Mouse (Mus musculus): Measurements from ENCODE around the gene Immp1l. TPM values are rescaled to one million over a fixed set of nuclear protein-coding genes. Genes with fewer than 3 reads are reported as not detected.

The Immp1l gene
- polyA plus RNA-seq, 1 experiment from 2014 or later: 104 TPM

DNA sequence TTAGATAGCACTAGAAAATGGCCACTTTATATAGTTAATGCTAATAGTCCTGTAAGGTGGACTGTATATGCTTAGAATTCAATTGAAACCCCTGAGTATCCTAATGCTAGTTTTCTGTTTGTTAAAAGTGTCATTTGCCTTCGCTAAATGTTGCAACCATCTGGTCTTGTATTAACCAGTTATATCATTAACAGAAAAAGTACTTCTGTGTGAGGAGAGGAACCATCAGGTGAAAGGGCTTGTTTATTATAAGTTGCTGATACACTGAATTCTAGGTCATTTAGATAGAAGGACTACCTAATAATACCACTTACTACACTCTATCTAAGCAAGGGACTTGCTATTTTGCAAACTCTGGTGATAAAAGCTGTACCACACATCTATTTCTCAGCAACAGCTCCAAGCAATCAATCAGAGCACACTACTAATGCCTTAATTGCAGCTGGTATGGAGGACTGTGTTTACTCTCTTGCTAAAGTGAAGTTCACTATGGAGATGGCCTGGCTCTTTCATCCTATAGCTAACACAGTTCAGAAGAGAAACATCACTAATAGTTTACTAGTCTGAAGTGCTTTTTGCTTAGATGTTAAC, 47.0 kb downstream of the Immp1l start:
- H3K9ac ChIP-seq: no peak overlapping the region
- 92% methylated on average over 1 of the region's 1 CpGs for WGBS
- no peaks in the 10 kb centered on the region for H3K36me3 ChIP-seq
- ATAC-seq (ENCODE audit: low FRiP score, low read depth): no peak
- no peak overlapping the region for H3K4me2 ChIP-seq
- no peaks in the 10 kb centered on the region for H3K9me3 ChIP-seq
- H3K27me3 ChIP-seq: no peaks in the 10 kb centered on the region
- H3K27ac ChIP-seq (replicated peaks): no peak overlapping the region
- no peak overlapping the region for H3K4me3 ChIP-seq
- no peaks in the 10 kb centered on the region for H3K4me1 ChIP-seq (replicated peaks)

DNA sequence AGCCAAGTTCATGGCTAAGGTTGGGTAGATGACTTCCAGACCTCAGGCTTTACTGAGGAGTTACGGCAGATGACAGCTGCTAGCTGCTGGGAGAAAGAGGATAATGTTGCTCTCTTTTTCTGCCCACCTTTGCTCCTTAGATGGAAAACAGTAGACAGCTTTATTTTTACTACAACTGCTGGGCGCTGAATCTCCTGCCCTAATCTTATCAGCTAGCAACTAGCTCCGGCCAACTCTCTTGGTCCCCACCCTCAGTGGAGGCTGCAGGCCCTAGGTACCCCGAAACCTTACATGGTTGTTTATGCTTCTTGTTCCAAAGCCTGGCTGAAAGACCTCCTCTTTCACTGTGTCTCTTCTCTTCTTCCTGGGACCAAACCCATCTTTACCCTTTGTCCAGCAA, 49.4 kb downstream of the Immp1l start:
- ATAC-seq (ENCODE audit: low FRiP score, low read depth): no peak
- 95% methylated on average over 4 of the region's 4 CpGs for WGBS

DNA sequence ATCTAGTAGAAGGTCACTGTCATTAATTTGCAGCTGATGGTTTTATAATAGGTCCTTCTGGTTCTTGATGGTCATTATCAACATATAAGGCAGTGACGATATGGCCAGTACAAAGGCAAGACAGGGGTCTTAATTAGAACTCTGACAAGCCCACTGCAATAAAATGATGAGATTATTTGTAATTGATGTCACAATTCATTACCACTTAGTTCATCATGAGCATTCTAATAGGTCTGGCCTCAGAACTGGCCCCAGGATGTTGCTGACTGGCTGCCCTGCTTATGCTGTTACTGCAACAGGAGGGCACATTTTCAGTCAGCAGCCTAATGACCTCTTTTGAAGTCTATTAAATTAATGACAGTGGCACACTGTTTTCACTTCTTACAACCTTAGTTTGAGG, 59.0 kb downstream of the Immp1l start:
- H3K36me3 ChIP-seq: peaks cover 16% of the 10 kb centered on the region
- no peak for ATAC-seq (ENCODE audit: low FRiP score, low read depth)
- no peaks in the 10 kb centered on the region for H3K27me3 ChIP-seq

More for the DNA sequence above, 49.4 kb downstream of the Immp1l start:
- Histone ChIP-seq H3K27me3 (no peaks in the 10 kb centered on the region), H3K4me1 (replicated peaks) (no peaks in the 10 kb centered on the region), H3K9me3 (no peaks in the 10 kb centered on the region), H3K4me2 (no peak overlapping the region), H3K36me3 (no peaks in the 10 kb centered on the region), H3K4me3 (no peak overlapping the region), H3K9ac (no peak overlapping the region), H3K27ac (replicated peaks) (no peak overlapping the region)

DNA sequence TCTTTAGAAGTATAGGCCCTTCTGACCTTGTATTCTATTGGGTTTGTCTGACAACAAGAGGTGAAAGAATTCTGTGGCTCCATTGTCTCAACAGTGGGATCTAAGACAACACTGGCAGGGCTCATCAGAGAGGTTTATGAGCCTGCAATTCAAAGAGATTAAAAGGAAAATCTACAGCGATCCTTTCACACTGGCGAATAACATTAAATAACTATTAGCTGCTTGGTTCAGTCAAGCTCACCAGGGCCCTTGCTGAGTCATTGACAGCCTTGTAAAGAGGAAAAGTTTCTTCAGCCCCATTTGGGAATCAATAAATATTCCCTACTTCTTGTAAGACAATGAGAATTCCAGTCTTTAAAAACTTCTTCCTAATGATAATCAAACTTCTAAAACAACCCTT, 69.5 kb downstream of the Immp1l start:
- H3K4me3 ChIP-seq: no peak overlapping the region
- no peaks in the 10 kb centered on the region for H3K27me3 ChIP-seq
- H3K4me2 ChIP-seq: no peak overlapping the region
- no peak overlapping the region for H3K27ac ChIP-seq (replicated peaks)
- no peaks in the 10 kb centered on the region for H3K9me3 ChIP-seq
- ATAC-seq (ENCODE audit: low FRiP score, low read depth): no peak
- WGBS: 10% methylated on average over 2 of the region's 2 CpGs
- no peak overlapping the region for H3K9ac ChIP-seq
- H3K36me3 ChIP-seq: peaks cover 11% of the 10 kb centered on the region
- no peaks in the 10 kb centered on the region for H3K4me1 ChIP-seq (replicated peaks)

More for the DNA sequence above, 59.0 kb downstream of the Immp1l start:
- no peak overlapping the region for H3K4me3 ChIP-seq
- no peak overlapping the region for H3K9ac ChIP-seq
- H3K9me3 ChIP-seq: no peaks in the 10 kb centered on the region
- no peak overlapping the region for H3K27ac ChIP-seq (replicated peaks)
- H3K4me1 ChIP-seq (replicated peaks): no peaks in the 10 kb centered on the region
- H3K4me2 ChIP-seq: no peak overlapping the region
- 76% methylated on average over 1 of the region's 1 CpGs for WGBS

DNA sequence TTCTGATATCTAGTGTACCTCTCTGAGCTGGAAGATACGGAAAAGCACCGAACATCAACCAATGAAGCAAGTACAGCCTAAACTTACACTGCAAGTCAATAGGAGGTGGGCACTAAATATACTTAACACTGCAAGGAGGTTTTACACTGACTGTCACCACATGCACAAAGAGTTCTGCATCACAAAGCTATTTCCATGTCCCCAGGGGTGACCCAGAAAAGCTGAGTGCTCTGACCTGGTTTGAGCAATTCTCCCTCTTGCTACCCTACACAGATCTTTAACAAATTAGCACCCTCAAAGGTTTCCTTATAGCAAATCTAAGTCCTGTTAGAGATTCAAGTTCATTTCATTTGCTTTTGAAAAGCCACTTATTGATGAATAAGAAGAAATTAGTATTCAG, 73.6 kb downstream of the Immp1l start:
- Histone ChIP-seq H3K9ac (no peak overlapping the region), H3K9me3 (no peaks in the 10 kb centered on the region), H3K27ac (replicated peaks) (no peak overlapping the region), H3K27me3 (no peaks in the 10 kb centered on the region), H3K4me3 (no peak overlapping the region), H3K4me2 (no peak overlapping the region), H3K36me3 (no peaks in the 10 kb centered on the region), H3K4me1 (replicated peaks) (no peaks in the 10 kb centered on the region)
- WGBS: 96% methylated on average over 2 of the region's 2 CpGs
- ATAC-seq (ENCODE audit: low FRiP score, low read depth): no peak

DNA sequence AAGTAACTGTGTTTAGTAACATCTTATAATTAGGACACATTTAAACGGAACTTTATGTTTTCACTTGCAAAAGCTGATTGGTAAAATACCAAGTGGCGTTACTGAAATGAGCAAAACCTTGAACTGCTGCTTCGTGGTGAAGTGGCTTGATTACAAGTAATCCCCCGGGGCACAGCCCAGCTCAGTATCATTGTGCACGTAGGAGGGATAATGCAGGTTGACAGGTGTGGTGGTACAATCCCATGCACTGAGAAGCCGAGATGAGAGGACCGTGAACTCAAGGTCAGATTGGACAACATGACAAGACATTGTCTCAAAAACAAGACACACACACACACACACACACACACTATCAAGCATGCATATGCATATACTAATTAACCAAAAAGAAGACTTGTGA, 80.8 kb downstream of the Immp1l start:
- Histone ChIP-seq H3K27me3 (no peaks in the 10 kb centered on the region), H3K9me3 (no peaks in the 10 kb centered on the region), H3K27ac (replicated peaks) (no peak overlapping the region), H3K4me2 (no peak overlapping the region), H3K9ac (no peak overlapping the region), H3K36me3 (no peaks in the 10 kb centered on the region; the same call in 1 of the 2 replicates), H3K4me1 (replicated peaks) (0 out of 2 replicates have a peak, but pooled peaks cover 3% of the 10 kb centered on the region), H3K4me3 (no peak overlapping the region)
- 71% methylated on average over 7 of the region's 7 CpGs for WGBS
- ATAC-seq (ENCODE audit: low FRiP score, low read depth): no peak

DNA sequence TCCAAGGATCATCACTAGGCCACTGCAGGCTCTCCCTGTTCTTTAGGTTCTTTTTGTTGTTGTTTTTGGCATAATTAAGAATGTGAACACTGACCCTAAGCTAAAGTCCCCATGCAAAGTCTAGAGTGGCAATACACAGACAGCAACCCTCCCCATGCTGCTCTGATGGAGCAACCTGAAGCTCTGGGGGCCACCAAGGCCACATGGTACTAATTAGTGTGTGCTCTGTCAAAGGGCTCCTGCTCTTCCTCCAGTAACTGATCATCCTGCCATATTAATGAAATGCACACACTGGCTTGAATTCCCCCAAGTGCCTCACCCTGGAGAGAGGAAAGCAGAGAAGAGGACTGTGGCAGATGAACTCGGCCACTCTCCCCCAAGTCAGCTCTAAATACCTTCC, 82.7 kb downstream of the Immp1l start:
- no peak overlapping the region for H3K27ac ChIP-seq (replicated peaks)
- no peaks in the 10 kb centered on the region for H3K27me3 ChIP-seq
- H3K9me3 ChIP-seq: no peaks in the 10 kb centered on the region
- H3K4me3 ChIP-seq: no peak overlapping the region
- 0 out of 2 replicates have a peak, but pooled peaks cover 3% of the 10 kb centered on the region for H3K4me1 ChIP-seq (replicated peaks)
- no peak overlapping the region for H3K9ac ChIP-seq
- H3K36me3 ChIP-seq: no peaks in the 10 kb centered on the region; the same call in 1 of the 2 replicates
- 38% methylated on average over 1 of the region's 1 CpGs for WGBS
- H3K4me2 ChIP-seq: no peak overlapping the region
- no peak for ATAC-seq (ENCODE audit: low FRiP score, low read depth)

DNA sequence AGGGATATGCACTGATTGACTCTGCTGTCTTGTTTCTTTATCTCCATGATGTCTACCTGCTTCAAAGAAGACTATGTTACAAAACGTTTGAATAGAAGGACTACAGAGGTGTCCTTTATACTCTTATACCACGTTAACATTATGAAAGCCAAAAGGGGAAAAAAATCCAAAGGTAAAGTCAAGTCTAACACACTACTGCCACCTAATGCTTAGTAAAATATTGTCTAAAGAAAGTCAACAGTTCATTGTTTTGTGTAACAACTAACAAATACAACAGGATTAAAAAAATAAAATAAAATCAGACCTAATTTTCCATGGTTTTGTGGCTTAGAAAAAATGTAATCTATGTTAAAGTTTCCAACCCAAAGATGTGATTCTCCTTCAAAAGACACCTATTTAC, 83.6 kb downstream of the Immp1l start:
- H3K27ac ChIP-seq (replicated peaks): no peak overlapping the region
- H3K9me3 ChIP-seq: no peaks in the 10 kb centered on the region
- 27% methylated on average over 2 of the region's 2 CpGs for WGBS
- no peak overlapping the region for H3K9ac ChIP-seq
- 0 out of 2 replicates have a peak, but pooled peaks cover 3% of the 10 kb centered on the region for H3K4me1 ChIP-seq (replicated peaks)
- H3K4me3 ChIP-seq: no peak overlapping the region
- H3K27me3 ChIP-seq: no peaks in the 10 kb centered on the region
- no peak for ATAC-seq (ENCODE audit: low FRiP score, low read depth)
- no peak overlapping the region for H3K4me2 ChIP-seq
- H3K36me3 ChIP-seq: no peaks in the 10 kb centered on the region; the same call in 1 of the 2 replicates

DNA sequence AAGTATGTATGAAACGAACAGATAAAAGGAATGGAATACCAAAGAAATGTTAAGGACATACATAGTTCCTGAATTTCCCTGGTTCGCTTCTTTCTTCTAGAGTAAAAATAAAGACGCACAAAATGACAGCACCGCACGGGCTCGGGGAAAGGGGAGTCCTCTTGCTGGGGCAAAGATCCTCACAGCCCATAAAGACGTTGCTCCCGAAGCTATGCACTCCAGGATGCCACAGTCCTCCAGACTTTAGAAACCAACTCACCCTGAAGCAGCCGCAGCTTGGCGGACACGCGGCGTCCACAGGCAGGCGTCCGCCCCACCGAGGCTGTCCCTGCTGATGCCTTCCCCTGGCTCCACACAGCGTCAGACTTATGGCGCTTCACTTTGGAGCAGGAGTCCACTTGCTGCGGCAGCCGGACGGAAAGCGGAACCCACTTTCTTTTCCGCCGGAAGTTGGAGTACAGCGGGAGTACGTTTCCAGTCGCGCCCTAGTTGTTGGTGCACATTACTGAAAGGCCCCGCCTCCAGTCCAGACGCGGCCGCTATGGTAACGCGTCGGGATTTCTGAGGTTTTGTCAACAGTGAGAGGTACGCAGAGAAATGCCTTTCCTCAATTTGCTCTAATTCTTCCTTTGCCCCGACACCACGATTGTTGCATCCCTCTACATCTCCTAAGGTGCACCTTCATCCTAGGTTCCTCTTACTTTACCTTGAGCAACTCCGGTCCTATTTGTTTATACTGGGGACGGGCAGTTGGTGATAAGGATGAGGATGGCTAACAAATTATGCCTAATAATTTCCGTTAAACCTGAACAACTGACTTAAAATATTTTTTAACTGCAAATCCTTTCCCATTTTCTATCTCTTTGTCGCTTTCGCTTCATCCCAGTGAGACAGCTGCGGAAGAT, 98.6 kb downstream of the Immp1l start, which contains the start of gene Dnajc24:
Dnajc24 (minus strand) TSS at position 715 of the 905 bp plus-strand sequence.
- Histone ChIP-seq H3K9ac (peak within 1 kb of the TSS; percentile 91), H3K4me3 (peak within 1 kb of the TSS; percentile 95), H3K4me2 (peak within 1 kb of the TSS; percentile 72), H3K36me3 (no peaks in the 10 kb centered on the region), H3K4me1 (replicated peaks) (peaks cover 11% of the 10 kb centered on the region), H3K27me3 (no peaks in the 10 kb centered on the region; the same call in 1 of the 2 replicates), H3K27ac (replicated peaks) (peak within 1 kb of the TSS; percentile 87), H3K9me3 (no peaks in the 10 kb centered on the region)
- peak; percentile 98 for ATAC-seq (ENCODE audit: low FRiP score, low read depth)
- WGBS: 1% methylated on average over 44 of the region's 44 CpGs

DNA sequence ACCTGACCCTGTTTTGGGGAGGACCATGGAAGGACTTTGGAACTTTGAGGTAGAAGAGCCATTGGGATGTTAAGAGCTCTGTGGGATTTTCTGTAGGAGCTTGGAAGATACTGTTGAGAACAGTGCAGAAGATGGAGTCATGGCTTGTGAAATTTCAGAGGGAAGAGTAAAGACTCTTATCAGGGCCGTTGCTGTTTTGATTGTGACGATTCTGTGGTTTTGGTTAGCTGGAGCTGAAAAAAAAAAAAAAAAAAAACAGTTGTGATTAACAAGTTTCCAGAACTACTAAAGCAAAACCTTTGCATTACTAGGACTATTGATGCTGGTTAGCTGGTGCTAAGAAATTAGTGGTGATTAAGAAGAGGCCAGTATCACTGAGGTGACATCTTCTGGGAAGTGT, 104.0 kb downstream of the Immp1l start:
- H3K36me3 ChIP-seq: no peaks in the 10 kb centered on the region
- H3K9ac ChIP-seq: no peak overlapping the region
- no peak overlapping the region for H3K4me2 ChIP-seq
- H3K27me3 ChIP-seq: no peaks in the 10 kb centered on the region; the same call in 1 of the 2 replicates
- H3K4me1 ChIP-seq (replicated peaks): no peaks in the 10 kb centered on the region
- WGBS: 73% methylated on average over 2 of the region's 2 CpGs
- no peak for ATAC-seq (ENCODE audit: low FRiP score, low read depth)
- no peak overlapping the region for H3K27ac ChIP-seq (replicated peaks)
- no peaks in the 10 kb centered on the region for H3K9me3 ChIP-seq
- no peak overlapping the region for H3K4me3 ChIP-seq

Measured in hindbrain, embryonic 15.5 days (tissue).